Mouse (Mus musculus) limb, embryonic 14.5 days (tissue): Measurements from ENCODE around the gene 2200002J24Rik. TPM values are rescaled to one million over a fixed set of nuclear protein-coding genes. Genes with fewer than 3 reads are reported as not detected.

ENCODE experiments used
- ATAC-seq: fragments of 200-750 bp; cut with Nextera tagmentation; 2 replicates; pipeline ENCODE4 v1.8.0; 2017; ENCODE audit warnings: low read depth, moderate number of reproducible peaks, moderate TSS enrichment; ENCODE audit not compliant: low FRiP score
- DNase-seq: peaks from one replicate; pipeline ENCODE4 v3.0.0-alpha.2; 2015; ENCODE audit warnings: low spot score
- H3K27ac ChIP-seq: fragments of 300-500 bp; sonication (generic); replicated peaks from 2 replicates; pipeline ENCODE4 v1.5.1; 2014; ENCODE audit warnings: low read depth, mild to moderate bottlenecking, low read length, moderate library complexity, mixed read lengths
- H3K27me3 ChIP-seq: fragments of 300-500 bp; sonication (generic); 2 replicates; pipeline ENCODE4 v1.6.1; 2014; ENCODE audit warnings: low read length, mixed read lengths; ENCODE audit not compliant: control insufficient read depth, insufficient read depth
- H3K36me3 ChIP-seq: fragments of 300-500 bp; sonication (generic); 2 replicates; pipeline ENCODE4 v1.6.1; 2014; ENCODE audit warnings: mild to moderate bottlenecking, low read length, moderate library complexity, mixed read lengths; ENCODE audit not compliant: control insufficient read depth, insufficient read depth
- H3K4me1 ChIP-seq: fragments of 300-500 bp; sonication (generic); 2 replicates; pipeline ENCODE4 v1.6.1; 2014; ENCODE audit warnings: antibody characterized with exemption, low read length, mixed read lengths; ENCODE audit not compliant: control insufficient read depth, insufficient read depth
- H3K4me2 ChIP-seq: fragments of 300-500 bp; sonication (generic); replicated peaks from 2 replicates; pipeline ENCODE4 v1.6.1; 2014; ENCODE audit warnings: low read depth, mild to moderate bottlenecking, low read length, moderate library complexity; ENCODE audit not compliant: severe bottlenecking
- H3K4me3 ChIP-seq: fragments of 300-500 bp; sonication (generic); replicated peaks from 2 replicates; pipeline ENCODE4 v1.5.1; 2014; ENCODE audit warnings: low read length
- H3K9ac ChIP-seq: fragments of 300-500 bp; sonication (generic); 2 replicates; pipeline ENCODE4 v1.6.1; 2014; ENCODE audit warnings: mild to moderate bottlenecking, low read depth, low read length, moderate library complexity; ENCODE audit not compliant: severe bottlenecking
- H3K9me3 ChIP-seq: fragments of 300-500 bp; sonication (generic); 2 replicates; pipeline ENCODE4 v1.6.1; 2016; ENCODE audit warnings: low read length; ENCODE audit not compliant: control insufficient read depth
- POLR2A ChIP-seq: fragments of 200-500 bp; IDR thresholded peaks from 2 replicates; pipeline ENCODE4 v1.8.0; 2012; ENCODE audit warnings: inconsistent platforms, mild to moderate bottlenecking, moderate library complexity, borderline replicate concordance; ENCODE audit not compliant: insufficient read depth, insufficient read length; ENCODE audit errors: extremely low read depth
- WGBS: fragments of 180-500 bp; shearing (Covaris S2); extraction: QIAGEN DNeasy Blood & Tissue Kit; methylation state at CpG from one replicate; pipeline ENCODE4 v1.1.7; 2014; 5-methylcytosine and 5-hydroxymethylcytosine counted together
- polyA plus RNA-seq, 2 experiments: library from polyadenylated mRNA; depleted of rRNA in 1 of 2; stranded (reverse) in 1 of 2; unstranded in 1 of 2; fragments of >200 nt; fragmentation: Nextera tagmentation in 1 of 2; extraction: Ambion mirVana in 1 of 2; gene quantifications; 2 replicates each; pipeline versions ENCODE4 v1.2.1 to v1.2.3; 2012 to 2014

Gene 2200002J24Rik
- polyA plus RNA-seq, 2 experiments = 0.44 TPM; not detected in 1

- Histone ChIP-seq H3K36me3 (no peaks in the 10 kb centered on the region), H3K4me1 (no peaks in the 10 kb centered on the region), H3K9me3 (no peaks in the 10 kb centered on the region), H3K4me3 (no peak within 1 kb of the TSS), H3K4me2 (no peak within 1 kb of the TSS), H3K27ac (no peak within 1 kb of the TSS), H3K27me3 (no peaks in the 10 kb centered on the region), H3K9ac (no peak within 1 kb of the TSS)
- ATAC-seq = no peak
- no peak for TF ChIP-seq POLR2A
- DNase-seq = no peak
- WGBS = 70% methylated on average over 9 of the region's 9 CpGs
Measured at GRCm38 (mm10) chr7:30671480-30671879, 27.2 kb upstream of the 2200002J24Rik start, which contains the start of gene Pmis2. Gene Pmis2 (minus strand): TSS chr7:30671605.

GRCm38 (mm10) chr7:30678263-30678975, 20.3 kb upstream of the 2200002J24Rik start:
- Histone ChIP-seq H3K4me3 (no peak overlapping the region), H3K4me2 (no peak overlapping the region), H3K27ac (no peak overlapping the region), H3K36me3 (no peaks in the 10 kb centered on the region), H3K9me3 (peaks cover 4% of the 10 kb centered on the region; the same call in 1 of the 2 replicates), H3K4me1 (no peaks in the 10 kb centered on the region), H3K9ac (no peak overlapping the region), H3K27me3 (no peaks in the 10 kb centered on the region)
- TF ChIP-seq POLR2A = no peak
- DNase-seq = no peak
- no peak for ATAC-seq
- WGBS = 68% methylated on average over 5 of the region's 5 CpGs

- no peak overlapping the region for H3K4me3 ChIP-seq
- ATAC-seq (no peak), DNase-seq (no peak)
- H3K4me1 ChIP-seq = no peaks in the 10 kb centered on the region
- TF ChIP-seq POLR2A = no peak
- H3K36me3 ChIP-seq = no peaks in the 10 kb centered on the region
- H3K9me3 ChIP-seq = peaks cover 4% of the 10 kb centered on the region; the same call in 1 of the 2 replicates
- 55% methylated on average over 5 of the region's 5 CpGs for WGBS
- H3K27me3 ChIP-seq = no peaks in the 10 kb centered on the region
- H3K9ac ChIP-seq = no peak overlapping the region
- H3K27ac ChIP-seq = no peak overlapping the region
- no peak overlapping the region for H3K4me2 ChIP-seq
Measured at GRCm38 (mm10) chr7:30681897-30682296, 16.8 kb upstream of the 2200002J24Rik start.

- H3K9me3 ChIP-seq = peaks cover 2% of the 10 kb centered on the region; the same call in 1 of the 2 replicates
- H3K4me2 ChIP-seq = no peak overlapping the region
- 82% methylated on average over 2 of the region's 2 CpGs for WGBS
- DNase-seq = no peak
- H3K27ac ChIP-seq = no peak overlapping the region
- no peaks in the 10 kb centered on the region for H3K36me3 ChIP-seq
- ATAC-seq = no peak
- no peaks in the 10 kb centered on the region for H3K4me1 ChIP-seq
- TF ChIP-seq POLR2A = no peak
- peaks cover 6% of the 10 kb centered on the region for H3K27me3 ChIP-seq
- H3K4me3 ChIP-seq = no peak overlapping the region
- no peak overlapping the region for H3K9ac ChIP-seq
Measured at GRCm38 (mm10) chr7:30683425-30683824, 15.3 kb upstream of the 2200002J24Rik start.

- Histone ChIP-seq H3K4me1 (no peaks in the 10 kb centered on the region), H3K4me2 (no peak overlapping the region), H3K36me3 (no peaks in the 10 kb centered on the region), H3K27ac (no peak overlapping the region), H3K27me3 (peaks cover 6% of the 10 kb centered on the region), H3K4me3 (no peak overlapping the region), H3K9ac (no peak overlapping the region), H3K9me3 (no peaks in the 10 kb centered on the region)
- no peak for TF ChIP-seq POLR2A
- ATAC-seq (no peak), DNase-seq (no peak)
- 65% methylated on average over 6 of the region's 6 CpGs for WGBS
Measured at GRCm38 (mm10) chr7:30688325-30688724, 10.4 kb upstream of the 2200002J24Rik start.

GRCm38 (mm10) chr7:30698101-30698500, 625 bp upstream of the 2200002J24Rik start:
- Histone ChIP-seq H3K9ac (no peak overlapping the region), H3K27me3 (no peaks in the 10 kb centered on the region), H3K9me3 (no peaks in the 10 kb centered on the region), H3K4me3 (no peak overlapping the region), H3K4me2 (no peak overlapping the region), H3K27ac (no peak overlapping the region), H3K4me1 (no peaks in the 10 kb centered on the region), H3K36me3 (no peaks in the 10 kb centered on the region)
- DNase-seq (no peak), ATAC-seq (no peak)
- 62% methylated on average over 5 of the region's 5 CpGs for WGBS
- TF ChIP-seq POLR2A = no peak
